Mouse (Mus musculus): ENCODE results near the gene Bcl7b. TPM values are rescaled to one million over a fixed set of nuclear protein-coding genes. Genes with fewer than 3 reads are reported as not detected.

The Bcl7b gene
- total and polyA plus RNA-seq, 3 experiments: 23.5 to 51.1 (median 33.6) TPM

DNA sequence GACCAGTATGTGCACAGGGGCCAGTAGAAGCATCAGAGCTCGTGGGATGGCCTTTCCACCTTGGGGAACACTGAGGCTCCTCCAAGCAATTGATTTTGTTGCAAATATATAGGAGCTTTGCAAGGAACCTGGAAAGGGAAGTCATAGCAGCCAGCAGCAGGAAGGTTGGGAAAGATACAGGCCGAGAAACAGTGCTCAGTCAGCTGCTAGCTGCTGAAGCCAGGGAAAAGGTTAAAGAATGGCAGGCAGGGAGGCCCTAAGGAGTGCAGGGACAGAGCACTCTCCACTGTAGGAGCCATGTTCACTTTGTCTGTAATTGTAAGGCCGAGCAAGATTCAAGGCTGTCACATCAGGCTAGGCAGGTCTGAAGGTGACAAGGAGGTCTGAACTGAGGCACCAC is 10.4 kb downstream of the Bcl7b start:
- no peak for ATAC-seq (ENCODE audit: extremely low read depth, insufficient number of reproducible peaks, low FRiP score, poor library complexity, severe bottlenecking)
- no peak overlapping the region for H3K4me3 ChIP-seq (ENCODE audit: low read depth, low read length)
- no peak for DNase-seq (ENCODE audit: low spot score)
- H3K27me3 ChIP-seq (ENCODE audit: insufficient read depth, low read length): no peaks in the 10 kb centered on the region
- H3K36me3 ChIP-seq (replicated peaks): peaks cover 97% of the 10 kb centered on the region
- H3K4me1 ChIP-seq (ENCODE audit: insufficient read depth, low read depth, low read length): peaks cover 7% of the 10 kb centered on the region
- TF ChIP-seq POLR2AphosphoS5 (IDR thresholded peaks at IDR 0.05; ENCODE audit: insufficient replicate concordance, low read depth, low read length) (no peak), GATA1 (IDR thresholded peaks at IDR 0.05; ENCODE audit: borderline replicate concordance, low read length) (no peak), GATA2 (IDR thresholded peaks at IDR 0.05; ENCODE audit: borderline replicate concordance, low read depth, low read length) (no peak), CTCF (IDR thresholded peaks at IDR 0.05; ENCODE audit: low read depth, low read length) (no peak), TAL1 (conservative IDR thresholded peaks at IDR 0.05; ENCODE audit: low read depth, low read length) (no peak)
- no peaks in the 10 kb centered on the region for H3K9me3 ChIP-seq (replicated peaks)

DNA sequence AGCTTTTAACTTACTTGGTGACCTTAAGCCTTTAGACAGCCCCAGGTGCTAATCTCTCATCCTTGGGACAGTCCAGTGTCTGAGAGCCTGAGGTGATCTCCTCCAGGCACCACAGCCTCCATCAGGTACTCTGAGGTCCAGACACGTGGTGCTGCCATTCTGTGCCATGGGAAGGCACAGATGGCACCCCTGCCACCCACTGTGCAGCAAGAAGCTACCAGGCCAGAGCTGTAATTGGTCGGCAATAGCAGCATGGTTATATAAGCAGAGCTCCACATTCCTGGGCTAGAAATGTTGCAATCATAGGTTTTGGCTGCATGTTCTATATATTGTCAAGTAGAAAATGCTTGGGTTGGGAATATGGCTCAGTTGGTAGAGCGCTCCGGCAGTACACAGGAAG is 10.9 kb downstream of the Bcl7b start:
- no peaks in the 10 kb centered on the region for H3K27me3 ChIP-seq (ENCODE audit: insufficient read depth, low read length)
- no peak for DNase-seq (ENCODE audit: low spot score)
- ATAC-seq (ENCODE audit: extremely low read depth, insufficient number of reproducible peaks, low FRiP score, poor library complexity, severe bottlenecking): no peak
- TF ChIP-seq POLR2AphosphoS5 (IDR thresholded peaks at IDR 0.05; ENCODE audit: insufficient replicate concordance, low read depth, low read length): no peak
- no peak for TF ChIP-seq TAL1 (conservative IDR thresholded peaks at IDR 0.05; ENCODE audit: low read depth, low read length)
- no peak for TF ChIP-seq GATA1 (IDR thresholded peaks at IDR 0.05; ENCODE audit: borderline replicate concordance, low read length)
- no peak for TF ChIP-seq GATA2 (IDR thresholded peaks at IDR 0.05; ENCODE audit: borderline replicate concordance, low read depth, low read length)
- TF ChIP-seq CTCF (IDR thresholded peaks at IDR 0.05; ENCODE audit: low read depth, low read length): no peak
- H3K4me1 ChIP-seq (ENCODE audit: insufficient read depth, low read depth, low read length): peaks cover 8% of the 10 kb centered on the region
- H3K36me3 ChIP-seq (replicated peaks): peaks cover 93% of the 10 kb centered on the region
- no peak overlapping the region for H3K4me3 ChIP-seq (ENCODE audit: low read depth, low read length)
- no peaks in the 10 kb centered on the region for H3K9me3 ChIP-seq (replicated peaks)

DNA sequence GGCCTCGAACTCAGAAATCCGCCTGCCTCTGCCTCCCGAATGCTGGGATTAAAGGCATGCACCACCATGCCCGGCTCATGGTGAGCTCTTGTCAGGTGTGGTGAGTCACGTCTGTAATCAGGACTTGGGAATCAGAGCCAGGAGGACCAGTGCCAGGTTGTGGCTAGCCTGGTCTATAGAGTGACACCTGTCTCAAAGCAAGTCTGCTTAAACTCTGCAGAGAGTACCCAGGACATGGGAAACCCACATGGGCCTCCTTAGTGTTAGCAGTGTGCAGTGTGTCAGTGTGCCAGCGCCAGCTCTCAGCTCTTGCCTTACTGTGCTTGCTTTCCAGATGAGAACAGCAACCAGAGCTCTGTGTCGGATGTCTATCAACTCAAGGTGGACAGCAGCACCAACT is 11.5 kb downstream of the Bcl7b start:
- Histone ChIP-seq H3K27me3 (ENCODE audit: insufficient read depth, low read length) (no peaks in the 10 kb centered on the region), H3K4me1 (ENCODE audit: insufficient read depth, low read depth, low read length) (peaks cover 8% of the 10 kb centered on the region), H3K9me3 (replicated peaks) (peaks cover 2% of the 10 kb centered on the region), H3K4me3 (ENCODE audit: low read depth, low read length) (no peak overlapping the region), H3K36me3 (replicated peaks) (peaks cover 87% of the 10 kb centered on the region)
- DNase-seq (ENCODE audit: low spot score): no peak
- no peak for ATAC-seq (ENCODE audit: extremely low read depth, insufficient number of reproducible peaks, low FRiP score, poor library complexity, severe bottlenecking)
- TF ChIP-seq GATA2 (IDR thresholded peaks at IDR 0.05; ENCODE audit: borderline replicate concordance, low read depth, low read length) (no peak), GATA1 (IDR thresholded peaks at IDR 0.05; ENCODE audit: borderline replicate concordance, low read length) (no peak), TAL1 (conservative IDR thresholded peaks at IDR 0.05; ENCODE audit: low read depth, low read length) (no peak)

- peaks cover 6% of the 10 kb centered on the region for H3K9me3 ChIP-seq (replicated peaks)
- H3K4me3 ChIP-seq (ENCODE audit: low read depth, low read length): no peak overlapping the region
- TF ChIP-seq GATA1 (IDR thresholded peaks at IDR 0.05; ENCODE audit: borderline replicate concordance, low read length): no peak
- no peak for TF ChIP-seq TAL1 (conservative IDR thresholded peaks at IDR 0.05; ENCODE audit: low read depth, low read length)
- TF ChIP-seq CTCF (IDR thresholded peaks at IDR 0.05; ENCODE audit: low read depth, low read length): no peak
- peaks cover 80% of the 10 kb centered on the region for H3K36me3 ChIP-seq (replicated peaks)
- peaks cover 16% of the 10 kb centered on the region for H3K4me1 ChIP-seq (ENCODE audit: insufficient read depth, low read depth, low read length)
- no peaks in the 10 kb centered on the region for H3K27me3 ChIP-seq (ENCODE audit: insufficient read depth, low read length)
- DNase-seq (ENCODE audit: low spot score): no peak
- no peak for ATAC-seq (ENCODE audit: extremely low read depth, insufficient number of reproducible peaks, low FRiP score, poor library complexity, severe bottlenecking)
Measured at GRCm38 (mm10) chr5:135180796-135181195, 12.7 kb downstream of the Bcl7b start.

DNA sequence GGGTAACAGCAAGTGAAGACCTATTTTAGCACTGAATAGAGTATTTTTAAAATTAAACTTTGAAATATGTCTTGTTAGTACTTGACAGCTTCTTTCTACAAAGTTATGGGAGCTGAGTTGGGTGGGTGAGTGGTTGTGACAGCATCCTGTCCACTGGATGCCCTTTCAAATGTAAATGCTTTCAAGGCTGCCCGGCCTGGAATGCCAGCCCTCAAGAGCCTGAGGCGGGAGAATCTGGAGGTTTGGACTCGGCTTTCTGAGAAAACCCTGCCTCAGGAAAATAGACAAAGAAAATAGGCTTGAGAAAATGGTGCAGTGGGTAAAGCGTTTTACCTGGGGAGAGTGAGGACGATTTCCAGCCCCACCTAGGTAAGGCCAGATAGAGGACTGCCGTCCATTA is 13.7 kb downstream of the Bcl7b start:
- Histone ChIP-seq H3K4me1 (ENCODE audit: insufficient read depth, low read depth, low read length) (peaks cover 20% of the 10 kb centered on the region), H3K27me3 (ENCODE audit: insufficient read depth, low read length) (no peaks in the 10 kb centered on the region), H3K9me3 (replicated peaks) (peaks cover 6% of the 10 kb centered on the region), H3K36me3 (replicated peaks) (peaks cover 73% of the 10 kb centered on the region), H3K4me3 (ENCODE audit: low read depth, low read length) (no peak overlapping the region)
- no peak for ATAC-seq (ENCODE audit: extremely low read depth, insufficient number of reproducible peaks, low FRiP score, poor library complexity, severe bottlenecking)
- no peak for TF ChIP-seq POLR2AphosphoS5 (IDR thresholded peaks at IDR 0.05; ENCODE audit: insufficient replicate concordance, low read depth, low read length)
- TF ChIP-seq TAL1 (conservative IDR thresholded peaks at IDR 0.05; ENCODE audit: low read depth, low read length): no peak
- TF ChIP-seq GATA1 (IDR thresholded peaks at IDR 0.05; ENCODE audit: borderline replicate concordance, low read length): no peak
- no peak for TF ChIP-seq GATA2 (IDR thresholded peaks at IDR 0.05; ENCODE audit: borderline replicate concordance, low read depth, low read length)
- TF ChIP-seq CTCF (IDR thresholded peaks at IDR 0.05; ENCODE audit: low read depth, low read length): no peak
- DNase-seq (ENCODE audit: low spot score): no peak

GRCm38 (mm10) chr5:135183131-135183861 is 15.2 kb downstream of the Bcl7b start:
- Histone ChIP-seq H3K27me3 (ENCODE audit: insufficient read depth, low read length) (no peaks in the 10 kb centered on the region), H3K36me3 (replicated peaks) (peaks cover 57% of the 10 kb centered on the region), H3K9me3 (replicated peaks) (peaks cover 6% of the 10 kb centered on the region), H3K4me3 (ENCODE audit: low read depth, low read length) (no peak overlapping the region), H3K4me1 (ENCODE audit: insufficient read depth, low read depth, low read length) (peaks cover 20% of the 10 kb centered on the region)
- ATAC-seq (ENCODE audit: extremely low read depth, insufficient number of reproducible peaks, low FRiP score, poor library complexity, severe bottlenecking) (no peak), DNase-seq (ENCODE audit: low spot score) (no peak)
- TF ChIP-seq POLR2AphosphoS5 (IDR thresholded peaks at IDR 0.05; ENCODE audit: insufficient replicate concordance, low read depth, low read length) (no peak), GATA2 (IDR thresholded peaks at IDR 0.05; ENCODE audit: borderline replicate concordance, low read depth, low read length) (no peak), TAL1 (conservative IDR thresholded peaks at IDR 0.05; ENCODE audit: low read depth, low read length) (no peak), GATA1 (IDR thresholded peaks at IDR 0.05; ENCODE audit: borderline replicate concordance, low read length) (no peak), CTCF (IDR thresholded peaks at IDR 0.05; ENCODE audit: low read depth, low read length) (no peak)

Measured in G1E (cell line).